Mouse (Mus musculus): ENCODE measurements around the gene Rln3.
"Not testable (repeated sequence)": the region's sequence is repeated elsewhere in the genome, so short reads cannot be mapped to it uniquely, and the experiment has no call there.

Rln3 gene

GRCm38 (mm10) chr8:84012499-84013165 is 32.2 kb downstream of the Rln3 start:
- peak; percentile 71 for DNase-seq

- DNase-seq, result peak; percentile 85
Observed at GRCm38 (mm10) chr8:84011705-84012498, 32.9 kb downstream of the Rln3 start, which contains the start of gene 2210011C24Rik. Gene 2210011C24Rik (minus strand): TSS chr8:84012171.

GRCm38 (mm10) chr8:84010625-84011611 is 33.9 kb downstream of the Rln3 start:
- DNase-seq, result peak; percentile 87

- DNase-seq, result peak; percentile 95
Observed at GRCm38 (mm10) chr8:84009876-84010275, 34.9 kb downstream of the Rln3 start.

GRCm38 (mm10) chr8:84008362-84008761 is 36.4 kb downstream of the Rln3 start:
- DNase-seq, result no peak

- not testable (repeated sequence) for DNase-seq
Observed at GRCm38 (mm10) chr8:84005502-84005901, 39.3 kb downstream of the Rln3 start.

- DNase-seq, result peak; percentile 97
Observed at GRCm38 (mm10) chr8:84004533-84005201, 40.1 kb downstream of the Rln3 start.

GRCm38 (mm10) chr8:84003612-84004246 is 41.1 kb downstream of the Rln3 start:
- no peak for DNase-seq

- peak; percentile 68 for DNase-seq
Observed at GRCm38 (mm10) chr8:84002957-84003611, 41.7 kb downstream of the Rln3 start.

GRCm38 (mm10) chr8:84001281-84002000 is 43.4 kb downstream of the Rln3 start, which contains the start of gene 1700067K01Rik:
Gene 1700067K01Rik (plus strand): TSS chr8:84001502.
- DNase-seq, result no peak

- no peak for DNase-seq
Observed at GRCm38 (mm10) chr8:83999825-84000224, 45.0 kb downstream of the Rln3 start.

GRCm38 (mm10) chr8:83999057-83999705 is 45.6 kb downstream of the Rln3 start:
- no peak for DNase-seq

GRCm38 (mm10) chr8:83998231-83999056 is 46.4 kb downstream of the Rln3 start:
- DNase-seq, result peak; percentile 73

GRCm38 (mm10) chr8:83997511-83998141 is 47.2 kb downstream of the Rln3 start, which contains the start of gene Samd1:
Gene Samd1 (plus strand): TSS chr8:83997672.
- peak; percentile 75 for DNase-seq

- DNase-seq, result peak; percentile 95
Observed at GRCm38 (mm10) chr8:83996567-83997505, 48.0 kb downstream of the Rln3 start.

GRCm38 (mm10) chr8:83995973-83996372 is 48.8 kb downstream of the Rln3 start:
- DNase-seq, result no peak

- no peak for DNase-seq
Observed at GRCm38 (mm10) chr8:83994030-83994429, 50.8 kb downstream of the Rln3 start.
